Mouse (Mus musculus): ENCODE measurements around the gene Sdc1.

GRCm38 (mm10) chr12:8782565-8782964 lies 11.4 kb downstream of the Sdc1 start:
- TF ChIP-seq CTCF (IDR thresholded peaks at IDR 0.05; ENCODE audit: low read depth): no peak
- TF ChIP-seq EP300 (IDR thresholded peaks at IDR 0.05; ENCODE audit: low read depth): no peak
